9 mouse cellular contexts compared by ENCODE assay signal in genomic region chr12:69790530-69791505, GRCm38 (mm10). TPM values are rescaled to one million over a fixed set of nuclear protein-coding genes. Genes with fewer than 3 reads are reported as not detected.
A peak's percentile ranks its signal among the peaks of the same experiment; 100 is the strongest.
DNase-seq lines count a peak whose midpoint lies in the region; ATAC-seq and TF ChIP-seq lines count a peak whose summit lies in the region.
"Had no signal": no experiment of that assay in that cellular context is flagged by ENCODE, and none has a peak within 500 bp of the region (broad histone marks: within the 10 kb centered on the region; RNA-seq: fewer than 3 reads in every experiment).

TSS of gene Cdkl1 (minus strand) at chr12:69791267.

- peak; percentile 94 for ATAC-seq in erythroblast, adult 5-6 weeks (replicated peaks; ENCODE audit: low FRiP score, poor library complexity, severe bottlenecking)
- no peak; the same call in 1 of the 2 replicates for ATAC-seq in limb, embryonic 15.5 days (ENCODE audit: insufficient number of reproducible peaks, low FRiP score, low TSS enrichment, low read depth)
- ATAC-seq in midbrain, embryonic 15.5 days (replicated peaks), result peak; percentile 86

- peak within 1 kb of the TSS; percentile 46 for H3K9ac ChIP-seq in limb, embryonic 15.5 days
- peak within 1 kb of the TSS; percentile 66 for H3K9ac ChIP-seq in midbrain, embryonic 15.5 days

- H3K4me3 ChIP-seq in C2C12 (ENCODE audit: insufficient read depth, poor library complexity, severe bottlenecking), result peak within 1 kb of the TSS; percentile 11
- H3K4me3 ChIP-seq in heart, embryonic 10.5 days, result peak within 1 kb of the TSS; percentile 74
- peak within 1 kb of the TSS; percentile 49 for H3K4me3 ChIP-seq in limb, embryonic 15.5 days
- H3K4me3 ChIP-seq in midbrain, embryonic 15.5 days, result peak within 1 kb of the TSS; percentile 60

- no peaks in the 10 kb centered on the region for H3K79me2 ChIP-seq in C2C12 (ENCODE audit: control insufficient read depth, insufficient read depth)

- no peaks in the 10 kb centered on the region for H3K9me3 ChIP-seq in heart, embryonic 10.5 days
- H3K9me3 ChIP-seq in limb, embryonic 15.5 days, result no peaks in the 10 kb centered on the region
- no peaks in the 10 kb centered on the region for H3K9me3 ChIP-seq in midbrain, embryonic 15.5 days
- H3K9me3 ChIP-seq: G1E had no signal

- no peak for TF ChIP-seq CTCF in C2C12 (IDR thresholded peaks at IDR 0.05; ENCODE audit: control insufficient read depth, insufficient read depth, insufficient read length)

- DNase-seq in brain, adult 2 months (ENCODE audit: low read depth, low spot score), result peak; percentile 83
- DNase-seq in heart, embryonic 10.5 days (ENCODE audit: low spot score), result peak; percentile 87
- DNase-seq in kidney, adult 9 months, result peak; percentile 89
- DNase-seq in spleen, postnatal 10 days (ENCODE audit: low spot score in 2 of 2), result peak; percentile 88 to 90

- peak within 1 kb of the TSS; percentile 41 for H3ac ChIP-seq in C2C12 (ENCODE audit: control insufficient read depth, insufficient read length, low read depth)

- peak within 1 kb of the TSS; percentile 76 for H3K27ac ChIP-seq in heart, embryonic 10.5 days
- no peak within 1 kb of the TSS for H3K27ac ChIP-seq in limb, embryonic 15.5 days
- H3K27ac ChIP-seq in midbrain, embryonic 15.5 days, result peak within 1 kb of the TSS; percentile 50

- peak within 1 kb of the TSS; percentile 96 for H3K4me2 ChIP-seq in limb, embryonic 15.5 days
- H3K4me2 ChIP-seq in midbrain, embryonic 15.5 days, result peak within 1 kb of the TSS; percentile 89

- H3K27me3 ChIP-seq in C2C12 (ENCODE audit: control insufficient read depth, insufficient read depth, insufficient read length), result peaks cover 5% of the 10 kb centered on the region
- H3K27me3 ChIP-seq in heart, embryonic 10.5 days (ENCODE audit: insufficient read depth, poor library complexity, severe bottlenecking), result no peaks in the 10 kb centered on the region; the same call in 1 of the 2 replicates
- peaks cover 15% of the 10 kb centered on the region; the same call in 1 of the 2 replicates for H3K27me3 ChIP-seq in limb, embryonic 15.5 days
- H3K27me3 ChIP-seq in midbrain, embryonic 15.5 days (replicated peaks), result no peaks in the 10 kb centered on the region

- no peaks in the 10 kb centered on the region for H3K79me3 ChIP-seq in C2C12 (ENCODE audit: low read depth)

- H3K36me3 ChIP-seq in C2C12 (ENCODE audit: control insufficient read depth, insufficient read depth), result no peaks in the 10 kb centered on the region
- no peaks in the 10 kb centered on the region for H3K36me3 ChIP-seq in heart, embryonic 10.5 days
- no peaks in the 10 kb centered on the region for H3K36me3 ChIP-seq in limb, embryonic 15.5 days
- H3K36me3 ChIP-seq in midbrain, embryonic 15.5 days (replicated peaks), result no peaks in the 10 kb centered on the region
- H3K36me3 ChIP-seq: G1E had no signal

- 3% methylated on average over 45 of the region's 45 CpGs for WGBS in heart, embryonic 10.5 days
- 2% methylated on average over 45 of the region's 45 CpGs for WGBS in limb, embryonic 15.5 days
- 1% methylated on average over 45 of the region's 45 CpGs for WGBS in midbrain, embryonic 15.5 days

- H3K4me1 ChIP-seq in heart, embryonic 10.5 days, result peaks cover 13% of the 10 kb centered on the region
- H3K4me1 ChIP-seq in limb, embryonic 15.5 days, result peaks cover 16% of the 10 kb centered on the region
- H3K4me1 ChIP-seq in midbrain, embryonic 15.5 days, result peaks cover 19% of the 10 kb centered on the region

TF ChIP-seq in C2C12, 6 proteins besides CTCF, POLR2A, EP300 and RAD21:
- no peak for TF ChIP-seq MYOD1 (IDR thresholded peaks at IDR 0.05; ENCODE audit: control insufficient read depth, insufficient read length, low read depth)
- TF ChIP-seq MAX (IDR thresholded peaks at IDR 0.05), result no peak
- TF ChIP-seq CEBPB (IDR thresholded peaks at IDR 0.05; ENCODE audit: low read depth), result no peak
- TF ChIP-seq USF1 (IDR thresholded peaks at IDR 0.05; ENCODE audit: low read depth), result no peak
- TF ChIP-seq MYOG (IDR thresholded peaks at IDR 0.05; ENCODE audit: control insufficient read depth, extremely low read depth, insufficient read length), result no peak
- TF ChIP-seq FOSL1 (IDR thresholded peaks at IDR 0.05; ENCODE audit: insufficient read depth, low read length, poor library complexity, severe bottlenecking), result no peak

RNA-seq across cellular contexts. Expression of gene Cdkl1, which starts in this region (rescaled TPM):
- not detected for polyA plus RNA-seq in C2C12 (2012; fragmentation: generic; extraction: Trizol)
- 43.6 and 51.4 TPM in 2 replicates for total RNA-seq in erythroblast, adult 5-6 weeks (2015; ENCODE audit: low replicate concordance)
- 86.7 and 87.6 TPM in 2 replicates for total RNA-seq in erythroblast, adult 5-6 weeks (2017; ENCODE audit: low replicate concordance)
- polyA plus RNA-seq in heart, embryonic 10.5 days (2016; fragmentation: Nextera tagmentation; extraction: Ambion mirVana), result 3.6 and 5.9 TPM in 2 replicates
- 1.4 and 1.5 TPM in 2 replicates for polyA plus RNA-seq in limb, embryonic 15.5 days (2015; fragmentation: Nextera tagmentation; extraction: Ambion mirVana)
- 8.7 and 10.0 TPM in 2 replicates for polyA plus RNA-seq in midbrain, embryonic 15.5 days (2015; fragmentation: Nextera tagmentation; extraction: Ambion mirVana)
- total RNA-seq: G1E had no signal
- polyA plus RNA-seq: G1E had no signal

Comparison
In these comparisons a context has a peak if more than half of its experiments do, and no peak if none do; other contexts are left out.
1. H3K4me3 ChIP-seq: peak in every context shown above with its lines; median percentile 74 in heart, embryonic 10.5 days; 60 in midbrain, embryonic 15.5 days; 49 in limb, embryonic 15.5 days; 11 in C2C12.